Mouse (Mus musculus) embryonic facial prominence, embryonic 10.5 days (tissue): ENCODE results near the gene Gm42906. TPM values are rescaled to one million over a fixed set of nuclear protein-coding genes. Genes with fewer than 3 reads are reported as not detected.

Source experiments
- DNase-seq: peaks from one replicate; pipeline ENCODE4 v3.0.0-alpha.2; 2017; ENCODE audit warnings: low spot score
- H3K27ac ChIP-seq: fragments of 300-500 bp; sonication (generic); replicated peaks from 2 replicates; pipeline ENCODE4 v1.5.1; 2016; ENCODE audit warnings: mild to moderate bottlenecking
- H3K27me3 ChIP-seq: fragments of 300-500 bp; sonication (generic); replicated peaks from 2 replicates; pipeline ENCODE4 v1.6.1; 2016; ENCODE audit warnings: low read depth, mild to moderate bottlenecking; ENCODE audit not compliant: poor library complexity, severe bottlenecking
- H3K36me3 ChIP-seq: fragments of 300-500 bp; sonication (generic); replicated peaks from 2 replicates; pipeline ENCODE4 v1.6.1; 2016; ENCODE audit warnings: mild to moderate bottlenecking, moderate library complexity
- H3K4me1 ChIP-seq: fragments of 300-500 bp; sonication (generic); 2 replicates; pipeline ENCODE4 v1.6.1; 2016
- H3K4me3 ChIP-seq: fragments of 300-500 bp; sonication (generic); 2 replicates; pipeline ENCODE4 v1.5.1; 2016; ENCODE audit warnings: mild to moderate bottlenecking, moderate library complexity
- H3K9me3 ChIP-seq: fragments of 300-500 bp; sonication (generic); 2 replicates; pipeline ENCODE4 v1.6.1; 2016; ENCODE audit warnings: mild to moderate bottlenecking
- WGBS: fragments of 180-500 bp; shearing (Covaris S2); methylation state at CpG from one replicate; pipeline ENCODE4 v1.1.7; 2016; 5-methylcytosine and 5-hydroxymethylcytosine counted together
- polyA plus RNA-seq: library from polyadenylated mRNA; unstranded; fragments of >200 nt; fragmentation: Nextera tagmentation; extraction: Ambion mirVana; gene quantifications from 2 replicates; pipeline ENCODE4 v1.2.1, GENCODE M21; 2016

Gene Gm42906
- polyA plus RNA-seq, 1 experiment from 2014 or later, result not detected

DNA sequence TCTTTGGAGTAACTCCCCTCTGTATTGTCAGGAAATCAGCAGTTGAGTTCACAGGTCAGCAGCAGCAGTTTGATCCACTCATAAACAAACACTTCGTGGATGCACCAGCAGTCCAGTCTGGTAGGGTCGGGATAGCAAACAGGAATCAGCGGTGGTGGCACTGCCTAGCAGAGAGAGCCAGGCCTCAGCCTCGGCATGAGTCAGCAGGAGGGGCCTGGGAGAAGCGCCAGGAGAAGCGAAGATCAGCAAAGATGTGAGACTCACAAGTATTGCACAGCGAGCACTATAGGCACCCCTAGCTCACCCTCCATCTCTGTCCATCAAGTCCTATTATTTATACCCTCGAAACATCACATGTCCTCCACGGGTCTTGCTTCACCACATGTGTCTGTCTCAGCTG is 189.2 kb downstream of the Gm42906 start:
- 85% methylated on average over 9 of the region's 9 CpGs for WGBS
- Histone ChIP-seq H3K4me1 (peaks cover 2% of the 10 kb centered on the region), H3K27me3 (peaks cover 19% of the 10 kb centered on the region), H3K27ac (no peak overlapping the region), H3K4me3 (no peak overlapping the region), H3K36me3 (no peaks in the 10 kb centered on the region), H3K9me3 (no peaks in the 10 kb centered on the region)
- DNase-seq, result no peak

DNA sequence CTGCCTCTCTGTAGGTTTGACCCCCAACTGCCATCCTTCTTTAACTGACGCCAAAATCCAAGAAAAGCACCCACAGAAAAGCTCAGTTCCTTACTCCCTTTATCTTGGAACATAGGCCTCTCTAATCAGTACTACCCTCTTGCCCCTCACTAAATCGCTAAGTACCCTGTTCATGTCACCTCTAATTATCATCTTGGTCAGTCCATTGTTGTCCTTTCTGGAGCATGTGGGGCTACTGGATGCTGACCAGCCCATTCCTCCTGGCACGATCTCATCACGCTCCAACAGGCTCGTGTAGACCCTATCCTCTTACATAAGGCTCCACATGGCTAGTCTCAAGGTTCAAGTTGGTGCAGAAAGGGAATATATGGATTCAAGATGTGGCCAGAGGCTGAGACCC is 191.6 kb downstream of the Gm42906 start:
- Histone ChIP-seq H3K9me3 (no peaks in the 10 kb centered on the region), H3K36me3 (no peaks in the 10 kb centered on the region), H3K27ac (no peak overlapping the region), H3K4me1 (peaks cover 15% of the 10 kb centered on the region), H3K27me3 (peaks cover 39% of the 10 kb centered on the region), H3K4me3 (no peak overlapping the region)
- whole genome bisulfite sequencing, result 70% methylated on average over 5 of the region's 5 CpGs
- no peak for DNase-seq

DNA sequence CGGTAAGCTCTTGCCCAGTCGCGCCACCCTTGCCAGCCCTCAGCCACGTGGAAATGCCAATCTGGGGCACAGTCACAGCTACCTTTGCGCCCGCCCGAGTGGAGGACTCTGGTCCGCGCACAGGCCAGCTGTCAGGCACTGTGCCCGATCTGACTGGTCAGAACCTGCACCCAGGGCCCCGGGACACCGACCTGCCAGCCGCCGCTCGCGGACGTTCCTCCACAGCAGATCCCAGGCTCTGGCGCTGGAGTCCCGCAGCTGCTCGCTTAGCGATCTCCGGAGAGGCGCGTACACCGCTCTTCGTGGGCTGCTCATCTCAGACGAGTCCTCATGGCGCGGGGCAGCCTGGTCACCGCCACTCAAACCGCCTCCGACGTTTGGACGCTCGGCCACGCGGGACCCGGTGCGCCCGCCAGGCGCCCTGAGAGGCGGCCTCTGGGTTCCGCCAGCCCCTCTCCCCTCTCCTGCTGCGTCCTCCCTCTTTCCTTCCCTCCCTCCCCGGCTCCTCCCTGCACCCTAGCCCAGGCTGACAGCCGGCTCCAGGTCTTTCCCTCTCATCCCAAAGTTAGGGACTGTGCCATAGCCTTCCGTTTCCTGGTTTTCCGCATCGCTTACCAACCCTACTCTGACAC is 194.4 kb downstream of the Gm42906 start, which contains the start of gene Stard13:
Gene Stard13 (minus strand): TSS at position 437 of the 632 bp plus-strand sequence.
- H3K36me3 ChIP-seq, result no peaks in the 10 kb centered on the region
- DNase-seq, result peak; percentile 69
- peak within 1 kb of the TSS; percentile 81 for H3K27ac ChIP-seq
- no peaks in the 10 kb centered on the region for H3K9me3 ChIP-seq
- peaks cover 15% of the 10 kb centered on the region for H3K4me1 ChIP-seq
- H3K4me3 ChIP-seq, result peak within 1 kb of the TSS; percentile 73
- peaks cover 43% of the 10 kb centered on the region for H3K27me3 ChIP-seq
- WGBS, result under 1% methylated on average over 49 of the region's 49 CpGs

DNA sequence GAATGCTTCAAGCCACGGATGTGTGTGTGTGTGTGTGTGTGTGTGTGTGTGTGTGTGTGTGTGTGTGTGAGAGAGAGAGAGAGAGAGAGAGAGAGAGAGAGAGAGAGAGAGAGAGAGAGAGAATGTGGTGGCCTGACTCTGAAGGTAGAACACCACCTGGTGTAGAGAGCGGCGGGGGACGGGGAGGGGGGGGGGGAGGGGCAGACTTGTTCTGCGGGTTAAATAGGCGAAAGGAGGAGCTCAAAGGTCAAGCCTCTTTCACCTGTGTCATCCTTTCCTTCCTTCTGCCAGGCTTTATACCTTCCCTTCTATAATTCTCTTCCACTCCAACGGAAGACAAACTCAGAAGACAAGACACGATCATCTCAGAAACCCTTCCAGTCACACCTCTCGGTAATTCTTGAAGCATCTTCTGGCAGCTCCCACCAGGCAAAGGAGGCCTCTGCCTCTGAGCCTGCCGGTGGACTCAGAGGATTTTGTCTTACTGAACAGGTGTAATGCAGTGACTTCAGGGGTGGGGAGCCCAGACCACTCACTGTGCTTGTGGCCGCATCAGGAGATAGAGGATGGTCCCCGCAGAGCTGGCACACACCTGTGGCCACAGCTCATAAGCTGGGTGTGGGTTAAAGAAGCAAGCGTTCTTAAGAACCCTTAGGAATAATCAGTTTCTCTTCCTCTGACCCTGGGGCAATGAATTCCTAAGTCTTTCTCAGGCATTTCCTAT is 195.2 kb downstream of the Gm42906 start:
- no peak overlapping the region for H3K27ac ChIP-seq
- H3K9me3 ChIP-seq, result no peaks in the 10 kb centered on the region
- no peaks in the 10 kb centered on the region for H3K36me3 ChIP-seq
- peaks cover 15% of the 10 kb centered on the region for H3K4me1 ChIP-seq
- DNase-seq, result no peak
- H3K4me3 ChIP-seq, result peak overlapping the region; percentile 73
- peaks cover 43% of the 10 kb centered on the region for H3K27me3 ChIP-seq
- 13% methylated on average over 13 of the region's 13 CpGs for WGBS

DNA sequence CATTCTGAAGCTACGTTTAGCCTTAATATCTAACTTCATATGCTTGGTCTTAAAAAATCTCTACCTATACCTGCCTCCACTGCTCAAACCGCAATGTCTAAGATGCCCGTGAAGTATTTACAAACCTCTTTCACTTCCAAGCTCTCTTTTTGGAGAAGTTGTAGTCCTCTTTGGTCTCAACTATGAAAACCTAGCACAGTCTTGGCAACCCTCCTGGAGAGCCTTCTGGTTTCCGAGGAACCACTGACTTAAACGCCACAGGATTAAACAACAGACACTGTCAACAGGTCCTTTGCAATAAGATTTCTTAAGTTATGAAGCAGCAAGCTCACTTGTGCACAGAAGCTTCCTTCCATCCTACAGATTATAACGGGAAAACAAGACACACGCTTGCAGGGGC is 196.1 kb downstream of the Gm42906 start:
- Histone ChIP-seq H3K4me3 (no peak overlapping the region), H3K27me3 (peaks cover 43% of the 10 kb centered on the region), H3K36me3 (no peaks in the 10 kb centered on the region), H3K4me1 (peaks cover 15% of the 10 kb centered on the region), H3K9me3 (no peaks in the 10 kb centered on the region), H3K27ac (no peak overlapping the region)
- DNase-seq, result no peak
- 91% methylated on average over 7 of the region's 7 CpGs for WGBS

DNA sequence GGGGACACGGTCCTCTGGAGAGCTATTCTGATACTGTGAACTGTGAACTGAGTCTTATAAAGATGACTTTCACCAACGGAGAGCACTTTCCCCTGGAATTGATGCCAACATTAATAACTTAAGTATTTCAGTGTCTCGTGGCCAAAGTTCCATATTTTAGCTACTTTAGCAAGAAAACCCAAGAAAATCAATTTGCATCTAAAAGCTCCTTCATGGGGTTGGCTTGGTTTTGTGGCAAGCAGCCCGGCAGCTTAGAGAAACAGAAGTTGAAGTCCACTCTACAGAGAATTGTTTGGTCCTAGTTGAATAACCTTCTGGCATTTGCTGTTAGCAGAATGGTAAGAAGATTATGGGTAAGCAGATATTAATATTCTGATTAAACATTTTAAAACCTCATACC is 196.6 kb downstream of the Gm42906 start:
- 89% methylated on average over 4 of the region's 4 CpGs for WGBS
- H3K27me3 ChIP-seq, result peaks cover 43% of the 10 kb centered on the region

DNA sequence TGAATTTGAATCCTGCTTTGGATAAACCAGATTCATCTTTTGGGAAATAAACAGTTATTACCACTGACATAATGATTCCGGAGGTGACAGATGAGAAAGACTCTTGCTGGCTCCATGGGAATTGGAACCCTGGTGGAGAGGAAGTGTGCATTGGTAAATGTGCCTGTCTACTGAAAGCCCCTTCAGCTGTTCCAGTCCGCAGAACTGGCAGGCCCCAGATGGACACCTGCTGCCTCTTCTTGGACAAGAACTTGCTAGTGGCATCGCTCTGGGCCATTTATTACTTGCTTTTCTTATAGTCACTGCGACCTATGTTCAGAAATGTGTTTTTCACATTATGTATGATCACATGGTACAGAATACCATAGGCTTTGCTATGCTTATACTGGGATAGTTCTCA is 197.5 kb downstream of the Gm42906 start:
- Histone ChIP-seq H3K27me3 (peaks cover 41% of the 10 kb centered on the region), H3K4me1 (peaks cover 15% of the 10 kb centered on the region), H3K4me3 (no peak overlapping the region), H3K27ac (no peak overlapping the region), H3K36me3 (no peaks in the 10 kb centered on the region), H3K9me3 (no peaks in the 10 kb centered on the region)
- no peak for DNase-seq
- WGBS, result 94% methylated on average over 4 of the region's 4 CpGs

More for the DNA sequence above, 196.6 kb downstream of the Gm42906 start:
- no peak overlapping the region for H3K4me3 ChIP-seq
- no peaks in the 10 kb centered on the region for H3K9me3 ChIP-seq
- H3K4me1 ChIP-seq, result peaks cover 15% of the 10 kb centered on the region
- H3K36me3 ChIP-seq, result no peaks in the 10 kb centered on the region
- DNase-seq, result no peak
- H3K27ac ChIP-seq, result no peak overlapping the region

DNA sequence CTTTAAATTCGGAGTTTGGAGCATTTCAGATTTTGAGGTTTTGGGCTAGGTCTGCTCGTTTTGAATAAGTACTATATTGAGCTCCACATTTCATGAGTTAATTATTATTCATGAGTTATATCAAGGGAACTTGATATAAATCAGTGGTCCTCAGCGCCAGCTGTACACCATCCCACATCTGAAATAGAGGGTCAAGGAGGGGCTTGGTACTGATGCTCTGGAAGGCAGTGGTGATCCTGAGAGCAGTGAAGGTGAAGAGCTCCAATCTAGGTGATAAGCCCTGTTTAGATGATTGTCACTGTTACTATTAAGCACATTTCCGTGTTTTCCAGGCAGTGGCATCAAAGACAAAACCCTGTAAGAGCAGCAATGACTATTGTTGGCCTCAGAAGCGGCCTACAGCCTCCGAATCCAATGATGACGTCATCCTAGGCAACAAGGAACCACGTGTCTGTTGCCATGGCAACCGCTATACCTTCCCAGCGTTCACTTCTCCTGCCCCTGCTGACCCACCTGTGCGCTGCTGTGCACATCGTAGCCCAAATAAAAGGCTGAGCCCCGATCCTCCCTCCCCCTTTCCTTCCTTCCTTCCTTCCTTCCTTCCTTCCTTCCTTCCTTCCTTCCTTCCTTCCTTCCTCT is 199.5 kb downstream of the Gm42906 start:
- peaks cover 10% of the 10 kb centered on the region for H3K4me1 ChIP-seq
- H3K9me3 ChIP-seq, result no peaks in the 10 kb centered on the region
- 75% methylated on average over 13 of the region's 13 CpGs for WGBS
- H3K27me3 ChIP-seq, result peaks cover 23% of the 10 kb centered on the region
- no peaks in the 10 kb centered on the region for H3K36me3 ChIP-seq
- H3K27ac ChIP-seq, result no peak overlapping the region
- H3K4me3 ChIP-seq, result no peak overlapping the region
- no peak for DNase-seq

DNA sequence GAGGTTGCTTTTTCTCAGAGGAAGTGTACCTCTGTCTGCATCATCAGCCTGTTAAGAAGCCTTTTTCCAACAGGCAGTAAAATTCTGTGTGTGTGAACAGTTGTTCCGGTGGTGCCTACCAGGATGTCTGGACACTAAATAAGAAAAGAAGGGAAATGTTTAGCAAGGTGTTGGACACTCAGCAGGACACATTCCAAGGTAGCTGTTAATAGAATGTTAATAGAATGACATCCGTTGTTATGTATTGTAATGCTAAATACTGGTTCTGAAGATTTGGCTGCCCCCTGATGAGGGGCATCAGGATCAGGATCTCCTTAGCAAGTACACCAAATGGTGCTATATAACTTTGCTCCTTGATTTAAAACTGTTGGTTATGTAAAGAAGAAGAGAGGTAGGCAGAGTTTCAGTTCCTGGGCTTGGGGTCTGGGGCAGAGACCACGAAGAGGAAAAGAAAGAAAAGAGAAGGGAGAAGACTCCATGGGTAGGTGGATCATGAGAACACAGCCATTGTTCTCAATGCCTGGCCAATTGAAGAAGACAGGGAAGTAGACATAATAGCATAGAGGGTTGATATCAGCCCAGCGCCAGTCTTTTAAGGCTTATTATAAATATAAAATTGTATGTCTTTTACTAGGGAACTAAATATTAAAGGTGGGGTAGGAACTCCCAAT is 204.1 kb downstream of the Gm42906 start:
- DNase-seq, result no peak
- 74% methylated on average over 4 of the region's 4 CpGs for WGBS
- Histone ChIP-seq H3K27me3 (no peaks in the 10 kb centered on the region), H3K4me1 (peaks cover 6% of the 10 kb centered on the region), H3K4me3 (no peak overlapping the region), H3K36me3 (no peaks in the 10 kb centered on the region), H3K9me3 (no peaks in the 10 kb centered on the region), H3K27ac (no peak overlapping the region)

DNA sequence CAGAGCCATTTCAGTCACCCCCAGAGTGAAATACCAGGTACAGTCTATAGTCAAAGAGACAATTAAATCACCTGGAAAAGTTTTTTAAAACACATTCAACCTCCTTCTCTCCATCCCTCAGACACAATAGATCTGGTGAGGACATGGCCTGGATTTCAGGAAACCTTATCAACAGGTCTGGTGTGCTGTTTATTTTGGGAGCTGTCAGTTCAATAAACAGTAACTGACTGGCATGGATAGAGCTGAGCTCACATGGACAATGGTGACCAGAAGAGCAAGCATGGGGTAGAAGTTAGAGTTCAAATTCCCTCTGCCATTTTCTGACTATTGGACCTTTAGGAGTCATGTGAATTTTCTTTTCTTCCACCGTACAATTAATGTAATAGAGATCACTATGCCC is 205.2 kb downstream of the Gm42906 start:
- Histone ChIP-seq H3K36me3 (no peaks in the 10 kb centered on the region), H3K4me1 (peaks cover 12% of the 10 kb centered on the region), H3K4me3 (no peak overlapping the region), H3K27ac (no peak overlapping the region), H3K27me3 (no peaks in the 10 kb centered on the region), H3K9me3 (no peaks in the 10 kb centered on the region)
- 98% methylated on average over 1 of the region's 1 CpGs for WGBS
- no peak for DNase-seq

DNA sequence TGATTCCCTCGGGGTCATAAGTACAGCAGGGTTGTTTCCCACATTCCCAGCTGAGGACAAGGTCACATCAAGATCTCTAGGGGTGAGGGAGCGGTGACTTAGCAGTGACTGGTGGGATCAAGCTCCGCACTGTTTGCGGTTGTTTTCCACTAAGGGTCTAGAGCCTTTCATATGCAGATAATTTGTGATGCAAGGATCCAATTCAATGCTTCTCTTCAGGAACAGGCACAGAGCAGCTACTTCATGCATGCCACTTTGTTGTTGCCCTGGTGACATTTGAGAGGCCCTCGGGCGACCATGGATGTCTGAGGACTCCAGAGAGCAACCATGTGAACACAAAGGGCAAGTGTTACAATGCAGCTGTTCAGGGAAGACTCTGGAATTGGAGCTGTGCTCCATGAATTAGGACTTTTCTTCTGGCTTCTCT is 209.3 kb downstream of the Gm42906 start:
- H3K27ac ChIP-seq, result peak overlapping the region; percentile 44; the same call in 1 of the 2 replicates
- 21% methylated on average over 6 of the region's 6 CpGs for WGBS
- no peaks in the 10 kb centered on the region for H3K27me3 ChIP-seq
- H3K36me3 ChIP-seq, result no peaks in the 10 kb centered on the region
- peak; percentile 65 for DNase-seq
- no peaks in the 10 kb centered on the region for H3K9me3 ChIP-seq
- no peak overlapping the region for H3K4me3 ChIP-seq
- H3K4me1 ChIP-seq, result peaks cover 25% of the 10 kb centered on the region

DNA sequence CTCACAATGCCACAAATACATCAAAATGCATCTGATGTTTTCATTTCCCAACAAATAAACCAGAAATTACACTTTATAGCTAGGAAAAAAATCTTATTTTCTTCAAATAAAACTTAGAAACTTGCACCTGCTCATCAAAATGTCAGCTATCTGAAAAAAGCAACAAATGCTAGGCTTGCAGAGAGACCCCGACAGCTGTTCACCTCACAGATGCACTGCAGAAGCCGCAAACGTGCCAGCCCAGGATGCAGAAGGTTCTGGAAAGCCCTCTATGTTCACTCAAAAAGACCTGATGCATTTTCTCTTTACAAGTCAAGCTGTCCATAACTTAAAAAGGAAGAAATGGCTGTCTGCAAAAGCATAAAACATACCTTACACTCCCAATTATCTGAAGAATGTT is 214.9 kb downstream of the Gm42906 start:
- no peaks in the 10 kb centered on the region for H3K9me3 ChIP-seq
- 92% methylated on average over 3 of the region's 3 CpGs for WGBS
- H3K4me1 ChIP-seq, result peaks cover 14% of the 10 kb centered on the region
- no peak overlapping the region for H3K27ac ChIP-seq
- H3K27me3 ChIP-seq, result no peaks in the 10 kb centered on the region
- DNase-seq, result no peak
- H3K36me3 ChIP-seq, result no peaks in the 10 kb centered on the region
- no peak overlapping the region for H3K4me3 ChIP-seq
